Mouse (Mus musculus): ENCODE data around the gene Ndufv2. TPM values are rescaled to one million over a fixed set of nuclear protein-coding genes. Genes with fewer than 3 reads are reported as not detected.

Ndufv2 gene
- 321 and 347 TPM in 2 replicates for polyA plus RNA-seq (2014; fragmentation: Nextera tagmentation; extraction: Ambion mirVana)

- Histone ChIP-seq H3K4me2 (ENCODE audit: low read depth) (peak within 1 kb of the TSS; percentile 56), H3K9me3 (ENCODE audit: control insufficient read depth, low read length) (no peaks in the 10 kb centered on the region), H3K27ac (ENCODE audit: low read depth, low read length) (peak within 1 kb of the TSS; percentile 84), H3K9ac (ENCODE audit: low read length) (peak within 1 kb of the TSS; percentile 95), H3K27me3 (ENCODE audit: control insufficient read depth, insufficient read depth, low read length) (no peaks in the 10 kb centered on the region), H3K36me3 (ENCODE audit: control insufficient read depth, insufficient read depth, low read length) (no peaks in the 10 kb centered on the region), H3K4me3 (ENCODE audit: low read depth, low read length) (peak within 1 kb of the TSS; percentile 85), H3K4me1 (ENCODE audit: control insufficient read depth, insufficient read depth, low read length) (peaks cover 4% of the 10 kb centered on the region; the same call in 1 of the 2 replicates)
- ATAC-seq (ENCODE audit: insufficient read depth, low FRiP score, low TSS enrichment) (peak; percentile 99), DNase-seq (ENCODE audit: low spot score) (peak; percentile 99)
- WGBS = 1% methylated on average over 67 of the region's 67 CpGs
These were observed at the start of gene Ndufv2 for GRCm38 (mm10) chr17:66101380-66102330. Gene Ndufv2, minus strand, starts transcription at chr17:66101559.

DNA sequence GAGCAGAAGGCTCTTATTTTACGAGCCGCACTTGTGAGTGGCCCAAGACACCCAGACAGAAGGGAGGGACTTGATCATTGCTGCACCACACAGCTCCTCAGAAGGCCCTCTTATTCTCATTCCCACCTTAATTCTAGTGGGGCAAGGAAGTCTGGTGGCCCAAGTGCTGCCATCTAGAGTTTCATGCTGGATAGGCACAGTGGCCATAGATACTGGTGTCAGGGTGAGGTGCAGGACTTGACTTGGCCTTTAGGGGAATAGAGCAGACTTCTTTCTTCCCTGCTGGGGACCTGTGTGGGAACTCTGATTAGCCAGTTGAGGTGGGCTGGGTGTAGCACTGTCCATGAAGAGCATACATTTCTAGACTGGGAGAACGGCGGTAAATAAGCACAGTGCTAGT, 29.9 kb upstream of the Ndufv2 start:
- no peaks in the 10 kb centered on the region for H3K9me3 ChIP-seq (ENCODE audit: control insufficient read depth, low read length)
- no peak overlapping the region for H3K27ac ChIP-seq (ENCODE audit: low read depth, low read length)
- peaks cover 20% of the 10 kb centered on the region for H3K36me3 ChIP-seq (ENCODE audit: control insufficient read depth, insufficient read depth, low read length)
- ATAC-seq (ENCODE audit: insufficient read depth, low FRiP score, low TSS enrichment) (no peak), DNase-seq (ENCODE audit: low spot score) (peak; percentile 20)
- H3K27me3 ChIP-seq (ENCODE audit: control insufficient read depth, insufficient read depth, low read length) = no peaks in the 10 kb centered on the region
- WGBS = 96% methylated on average over 4 of the region's 4 CpGs
- H3K4me3 ChIP-seq (ENCODE audit: low read depth, low read length) = no peak overlapping the region
- no peak overlapping the region for H3K9ac ChIP-seq (ENCODE audit: low read length)
- no peak overlapping the region for H3K4me2 ChIP-seq (ENCODE audit: low read depth)
- no peaks in the 10 kb centered on the region for H3K4me1 ChIP-seq (ENCODE audit: control insufficient read depth, insufficient read depth, low read length)

GRCm38 (mm10) chr17:66130371-66130770, 29.0 kb upstream of the Ndufv2 start:
- no peaks in the 10 kb centered on the region for H3K4me1 ChIP-seq (ENCODE audit: control insufficient read depth, insufficient read depth, low read length)
- ATAC-seq (ENCODE audit: insufficient read depth, low FRiP score, low TSS enrichment) = no peak
- H3K27ac ChIP-seq (ENCODE audit: low read depth, low read length) = no peak overlapping the region
- no peaks in the 10 kb centered on the region for H3K27me3 ChIP-seq (ENCODE audit: control insufficient read depth, insufficient read depth, low read length)
- H3K36me3 ChIP-seq (ENCODE audit: control insufficient read depth, insufficient read depth, low read length) = peaks cover 18% of the 10 kb centered on the region
- no peak overlapping the region for H3K4me2 ChIP-seq (ENCODE audit: low read depth)
- WGBS = 91% methylated on average over 9 of the region's 9 CpGs
- DNase-seq (ENCODE audit: low spot score) = no peak
- no peaks in the 10 kb centered on the region for H3K9me3 ChIP-seq (ENCODE audit: control insufficient read depth, low read length)
- H3K4me3 ChIP-seq (ENCODE audit: low read depth, low read length) = no peak overlapping the region
- no peak overlapping the region for H3K9ac ChIP-seq (ENCODE audit: low read length)

DNA sequence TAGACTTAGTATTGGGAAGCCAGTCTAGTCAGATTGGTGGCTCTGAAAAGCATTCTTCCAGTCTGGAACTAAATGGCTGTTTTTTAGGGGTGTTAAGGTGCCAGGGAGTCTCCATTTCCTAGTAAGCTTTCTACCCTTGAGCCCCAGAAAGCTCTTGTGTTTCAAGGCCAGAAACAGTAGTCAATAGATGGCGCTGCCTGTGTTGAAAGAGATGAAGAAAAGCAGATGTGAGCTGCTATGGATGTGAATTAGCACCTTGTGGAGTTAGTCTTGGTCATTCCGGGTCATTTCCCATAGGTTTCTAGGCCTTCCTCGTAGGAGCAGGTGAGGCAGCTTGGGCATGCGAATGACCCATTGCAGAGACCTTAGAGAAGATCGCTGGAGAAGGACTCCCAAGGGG, 23.9 kb upstream of the Ndufv2 start:
- ATAC-seq (ENCODE audit: insufficient read depth, low FRiP score, low TSS enrichment) (no peak), DNase-seq (ENCODE audit: low spot score) (no peak)
- H3K4me2 ChIP-seq (ENCODE audit: low read depth) = no peak overlapping the region
- H3K4me3 ChIP-seq (ENCODE audit: low read depth, low read length) = no peak overlapping the region
- no peak overlapping the region for H3K9ac ChIP-seq (ENCODE audit: low read length)
- H3K36me3 ChIP-seq (ENCODE audit: control insufficient read depth, insufficient read depth, low read length) = peaks cover 2% of the 10 kb centered on the region
- no peaks in the 10 kb centered on the region for H3K9me3 ChIP-seq (ENCODE audit: control insufficient read depth, low read length)
- H3K27ac ChIP-seq (ENCODE audit: low read depth, low read length) = no peak overlapping the region
- H3K4me1 ChIP-seq (ENCODE audit: control insufficient read depth, insufficient read depth, low read length) = no peaks in the 10 kb centered on the region
- 72% methylated on average over 5 of the region's 5 CpGs for WGBS
- H3K27me3 ChIP-seq (ENCODE audit: control insufficient read depth, insufficient read depth, low read length) = no peaks in the 10 kb centered on the region

GRCm38 (mm10) chr17:66123816-66124610, 22.7 kb upstream of the Ndufv2 start:
- H3K4me1 ChIP-seq (ENCODE audit: control insufficient read depth, insufficient read depth, low read length) = no peaks in the 10 kb centered on the region
- peak overlapping the region; percentile 75 for H3K27ac ChIP-seq (ENCODE audit: low read depth, low read length)
- H3K36me3 ChIP-seq (ENCODE audit: control insufficient read depth, insufficient read depth, low read length) = peaks cover 4% of the 10 kb centered on the region
- H3K9me3 ChIP-seq (ENCODE audit: control insufficient read depth, low read length) = no peaks in the 10 kb centered on the region
- H3K4me3 ChIP-seq (ENCODE audit: low read depth, low read length) = peak overlapping the region; percentile 75
- H3K27me3 ChIP-seq (ENCODE audit: control insufficient read depth, insufficient read depth, low read length) = no peaks in the 10 kb centered on the region
- H3K9ac ChIP-seq (ENCODE audit: low read length) = peak overlapping the region; percentile 73
- DNase-seq (ENCODE audit: low spot score) (no peak), ATAC-seq (ENCODE audit: insufficient read depth, low FRiP score, low TSS enrichment) (0 out of 2 replicates have a peak, but pooled peaks have one; percentile 52)
- H3K4me2 ChIP-seq (ENCODE audit: low read depth) = peak overlapping the region; percentile 46
- 2% methylated on average over 20 of the region's 20 CpGs for WGBS

- H3K27me3 ChIP-seq (ENCODE audit: control insufficient read depth, insufficient read depth, low read length) = no peaks in the 10 kb centered on the region
- H3K4me3 ChIP-seq (ENCODE audit: low read depth, low read length) = peak within 1 kb of the TSS; percentile 75
- WGBS = 6% methylated on average over 45 of the region's 45 CpGs
- peak within 1 kb of the TSS; percentile 46 for H3K4me2 ChIP-seq (ENCODE audit: low read depth)
- no peaks in the 10 kb centered on the region for H3K4me1 ChIP-seq (ENCODE audit: control insufficient read depth, insufficient read depth, low read length)
- peak within 1 kb of the TSS; percentile 73 for H3K9ac ChIP-seq (ENCODE audit: low read length)
- peaks cover 6% of the 10 kb centered on the region for H3K36me3 ChIP-seq (ENCODE audit: control insufficient read depth, insufficient read depth, low read length)
- DNase-seq (ENCODE audit: low spot score) (peak; percentile 96), ATAC-seq (ENCODE audit: insufficient read depth, low FRiP score, low TSS enrichment) (peak; percentile 71)
- H3K9me3 ChIP-seq (ENCODE audit: control insufficient read depth, low read length) = no peaks in the 10 kb centered on the region
- H3K27ac ChIP-seq (ENCODE audit: low read depth, low read length) = peak within 1 kb of the TSS; percentile 75
These were observed 21.9 kb upstream of the Ndufv2 start, which contains the start of gene Ddx11 for GRCm38 (mm10) chr17:66123066-66123815. Gene Ddx11, plus strand, starts transcription at chr17:66123520.

DNA sequence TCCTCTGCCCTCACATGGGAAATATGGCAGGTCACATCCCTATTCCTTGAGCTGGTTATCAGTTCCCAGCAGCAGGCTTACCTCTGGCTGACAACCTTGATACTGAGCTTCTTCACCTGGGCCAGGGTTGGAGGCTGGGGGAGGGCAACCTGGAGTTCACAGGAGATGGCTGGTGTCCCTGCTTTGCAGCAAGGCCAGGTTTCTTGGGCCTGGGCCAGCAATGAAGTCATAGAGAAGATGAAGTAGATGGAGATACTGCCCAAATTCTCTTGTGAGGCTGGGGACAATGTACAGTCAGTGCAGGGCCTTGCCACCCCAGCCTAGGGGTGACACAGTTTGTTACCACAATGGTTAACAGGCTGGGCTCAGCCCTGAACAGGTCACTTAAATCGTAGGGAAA, 19.3 kb upstream of the Ndufv2 start:
- Histone ChIP-seq H3K9me3 (ENCODE audit: control insufficient read depth, low read length) (no peaks in the 10 kb centered on the region), H3K4me2 (ENCODE audit: low read depth) (no peak overlapping the region), H3K4me3 (ENCODE audit: low read depth, low read length) (no peak overlapping the region), H3K27me3 (ENCODE audit: control insufficient read depth, insufficient read depth, low read length) (no peaks in the 10 kb centered on the region), H3K36me3 (ENCODE audit: control insufficient read depth, insufficient read depth, low read length) (peaks cover 13% of the 10 kb centered on the region), H3K9ac (ENCODE audit: low read length) (no peak overlapping the region), H3K4me1 (ENCODE audit: control insufficient read depth, insufficient read depth, low read length) (no peaks in the 10 kb centered on the region), H3K27ac (ENCODE audit: low read depth, low read length) (no peak overlapping the region)
- DNase-seq (ENCODE audit: low spot score) = no peak
- ATAC-seq (ENCODE audit: insufficient read depth, low FRiP score, low TSS enrichment) = no peak
- WGBS = 87% methylated on average over 1 of the region's 1 CpGs

DNA sequence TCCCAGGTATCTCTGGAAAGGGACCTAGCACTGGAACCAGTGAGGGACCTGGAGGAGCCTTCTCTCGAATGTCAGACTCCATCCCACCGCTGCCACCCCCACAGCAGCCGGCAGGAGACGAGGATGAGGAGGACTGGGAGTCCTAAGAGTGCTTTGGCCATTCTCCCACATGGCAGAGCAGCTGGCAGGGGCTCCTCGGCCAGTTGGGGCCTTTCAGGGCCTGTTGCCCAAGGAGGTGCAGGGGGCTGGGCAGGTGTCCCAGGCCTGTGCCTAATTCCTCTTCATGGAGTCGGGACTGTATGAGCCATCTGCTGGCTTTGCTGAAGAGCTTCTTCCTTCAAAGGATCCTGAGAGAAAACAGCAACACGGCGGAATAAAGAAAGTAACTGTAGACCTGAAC, 17.6 kb upstream of the Ndufv2 start:
- H3K4me2 ChIP-seq (ENCODE audit: low read depth) = no peak overlapping the region
- H3K27ac ChIP-seq (ENCODE audit: low read depth, low read length) = no peak overlapping the region
- no peaks in the 10 kb centered on the region for H3K9me3 ChIP-seq (ENCODE audit: control insufficient read depth, low read length)
- no peaks in the 10 kb centered on the region for H3K27me3 ChIP-seq (ENCODE audit: control insufficient read depth, insufficient read depth, low read length)
- H3K4me1 ChIP-seq (ENCODE audit: control insufficient read depth, insufficient read depth, low read length) = no peaks in the 10 kb centered on the region
- WGBS = 91% methylated on average over 8 of the region's 8 CpGs
- DNase-seq (ENCODE audit: low spot score) (no peak), ATAC-seq (ENCODE audit: insufficient read depth, low FRiP score, low TSS enrichment) (no peak)
- H3K36me3 ChIP-seq (ENCODE audit: control insufficient read depth, insufficient read depth, low read length) = peaks cover 14% of the 10 kb centered on the region
- no peak overlapping the region for H3K9ac ChIP-seq (ENCODE audit: low read length)
- no peak overlapping the region for H3K4me3 ChIP-seq (ENCODE audit: low read depth, low read length)
